Mouse (Mus musculus): ENCODE measurements around the gene Vgll4.

Vgll4 gene

GRCm38 (mm10) chr6:114833058-114833685, 136.6 kb downstream of the Vgll4 start:
- no peak for DNase-seq

GRCm38 (mm10) chr6:114831807-114832206, 138.0 kb downstream of the Vgll4 start:
- DNase-seq, result no peak

- DNase-seq, result no peak
These were observed 139.9 kb downstream of the Vgll4 start for GRCm38 (mm10) chr6:114829660-114830438.

- DNase-seq, result no peak
These were observed 142.9 kb downstream of the Vgll4 start for GRCm38 (mm10) chr6:114826889-114827288.

- DNase-seq, result no peak
These were observed 148.1 kb downstream of the Vgll4 start for GRCm38 (mm10) chr6:114821646-114822045.

GRCm38 (mm10) chr6:114819971-114820481, 149.8 kb downstream of the Vgll4 start:
- no peak for DNase-seq

- no peak for DNase-seq
These were observed 151.3 kb downstream of the Vgll4 start for GRCm38 (mm10) chr6:114818471-114818870.

GRCm38 (mm10) chr6:114817948-114818347, 151.8 kb downstream of the Vgll4 start:
- no peak for DNase-seq

- peak in 1 of 2 experiments; percentile 13 for DNase-seq
These were observed 154.7 kb downstream of the Vgll4 start for GRCm38 (mm10) chr6:114814882-114815650.

- no peak for DNase-seq
These were observed 155.5 kb downstream of the Vgll4 start for GRCm38 (mm10) chr6:114814199-114814881.

GRCm38 (mm10) chr6:114812779-114813178, 157.0 kb downstream of the Vgll4 start:
- DNase-seq, result peak in 1 of 2 experiments; percentile 10

GRCm38 (mm10) chr6:114812322-114812721, 157.5 kb downstream of the Vgll4 start:
- DNase-seq, result peak in 1 of 2 experiments; percentile 10

Data from cerebellum, adult 18-20 months (tissue).